Mouse (Mus musculus) frontal cortex, postnatal 14 days (tissue): ENCODE results near the gene P2ry12.
A peak's percentile ranks its signal among the peaks of the same experiment; 100 is the strongest.

Source experiments
- DNase-seq, 2 experiments: peaks; one replicate each; pipeline ENCODE4 v3.0.0; 2022; ENCODE audit warnings: low spot score in 2 of 2

Gene P2ry12

GRCm38 (mm10) chr3:59185662-59186061, 77.0 kb downstream of the P2ry12 start:
- DNase-seq: no peak

GRCm38 (mm10) chr3:59182129-59182528, 80.5 kb downstream of the P2ry12 start:
- no peak for DNase-seq

- no peak for DNase-seq
Measured at GRCm38 (mm10) chr3:59181134-59181533, 81.5 kb downstream of the P2ry12 start.

- no peak for DNase-seq
Measured at GRCm38 (mm10) chr3:59176871-59177270, 85.8 kb downstream of the P2ry12 start.

GRCm38 (mm10) chr3:59175234-59175633, 87.4 kb downstream of the P2ry12 start:
- peak in 1 of 2 experiments; percentile 36 for DNase-seq

- DNase-seq: no peak
Measured at GRCm38 (mm10) chr3:59174426-59175154, 88.1 kb downstream of the P2ry12 start.

GRCm38 (mm10) chr3:59169921-59170627, 92.6 kb downstream of the P2ry12 start:
- DNase-seq: no peak

GRCm38 (mm10) chr3:59169215-59169614, 93.5 kb downstream of the P2ry12 start:
- DNase-seq: no peak

GRCm38 (mm10) chr3:59168476-59168875, 94.2 kb downstream of the P2ry12 start:
- DNase-seq: no peak

- no peak for DNase-seq
Measured at GRCm38 (mm10) chr3:59167417-59168054, 95.1 kb downstream of the P2ry12 start.
